Mouse (Mus musculus) fat pad, adult 2 months (tissue): Measurements from ENCODE around the gene Jund.
A peak's percentile ranks its signal among the peaks of the same experiment; 100 is the strongest.

Source experiments
- DNase-seq: peaks from one replicate; pipeline ENCODE4 v3.0.0-alpha.2; 2011; ENCODE audit warnings: low read depth, low spot score; ENCODE audit errors: extremely low read depth

Gene Jund

DNA sequence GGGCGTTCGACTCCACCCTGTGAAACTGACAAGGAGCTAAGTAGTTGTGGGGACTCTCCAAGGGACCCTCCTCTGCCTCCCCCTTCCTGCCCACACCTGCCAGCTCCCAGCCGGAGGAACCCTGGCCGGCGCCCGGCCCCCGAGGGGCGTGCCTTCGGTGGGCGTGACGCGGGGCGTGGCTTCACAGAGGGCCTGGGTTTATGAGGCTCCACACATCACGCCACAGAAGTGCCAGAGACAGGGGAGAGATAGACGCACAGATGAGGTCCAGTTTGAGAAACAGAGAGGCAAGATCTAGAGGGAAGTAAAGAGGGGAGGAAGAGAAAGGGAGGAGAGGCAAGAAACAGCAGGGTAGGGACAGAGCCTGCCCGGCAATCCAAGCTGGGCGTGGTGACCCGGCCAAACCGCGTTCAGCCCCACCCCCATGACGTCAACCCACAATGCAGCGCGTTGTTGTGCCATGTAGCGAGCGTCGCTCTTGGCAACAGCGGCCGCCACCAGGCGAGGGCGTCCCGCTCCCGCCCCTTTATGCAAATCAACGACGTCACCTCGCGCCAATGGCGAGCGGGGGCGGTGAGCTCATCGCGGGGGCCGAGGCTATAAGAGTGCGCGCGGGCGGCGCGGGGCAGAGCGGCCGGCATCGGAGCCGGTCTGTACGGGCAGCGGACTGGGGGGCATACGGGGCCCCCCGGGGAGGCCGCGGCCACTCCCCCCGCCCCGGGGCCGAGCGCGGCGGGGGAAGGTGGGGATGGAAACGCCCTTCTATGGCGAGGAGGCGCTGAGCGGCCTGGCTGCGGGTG lies at the start of gene Jund:
Gene Jund, plus strand, starts transcription at position 640 of the 800 bp plus-strand sequence.
- DNase-seq: no peak

DNA sequence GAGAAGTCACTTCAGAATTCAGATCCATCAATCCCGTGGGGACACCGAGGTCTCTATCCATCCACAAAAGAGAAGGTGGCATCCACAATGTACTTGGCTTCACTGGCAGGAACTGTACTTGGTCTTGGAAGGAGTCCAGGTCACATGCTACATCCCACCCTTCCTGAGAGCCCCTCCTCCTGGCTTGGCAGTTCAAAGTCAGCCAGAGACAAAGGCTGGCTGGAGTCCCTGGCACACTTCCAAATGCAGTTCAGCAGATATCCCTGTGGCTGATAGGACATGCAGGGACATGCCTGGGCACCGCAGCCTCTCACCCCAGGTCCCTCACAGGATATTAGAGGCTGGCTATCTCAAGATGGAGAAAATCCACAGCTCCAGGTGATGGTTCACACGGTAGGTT lies 49.4 kb upstream of the Jund start:
- peak; percentile 79 for DNase-seq

DNA sequence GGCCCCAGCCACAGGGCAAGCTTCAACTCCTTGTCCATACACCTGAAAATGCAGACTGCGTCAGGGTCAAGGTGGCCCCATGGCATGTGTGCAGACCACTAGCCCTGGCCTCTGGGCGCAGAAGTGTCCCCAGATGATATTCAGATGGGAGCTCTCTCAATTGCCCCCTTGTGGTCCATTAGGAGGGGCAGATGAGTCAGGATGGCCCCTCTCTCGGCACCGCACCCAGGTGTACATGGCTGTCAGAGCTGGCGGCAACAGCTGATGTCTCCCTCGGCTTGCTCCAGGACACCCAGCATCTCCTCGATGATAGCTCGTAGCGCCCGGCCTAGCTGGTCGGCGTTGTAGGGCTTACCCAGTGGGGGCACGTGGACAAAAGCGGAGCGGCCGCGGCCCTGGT lies 48.4 kb upstream of the Jund start:
- DNase-seq: no peak

DNA sequence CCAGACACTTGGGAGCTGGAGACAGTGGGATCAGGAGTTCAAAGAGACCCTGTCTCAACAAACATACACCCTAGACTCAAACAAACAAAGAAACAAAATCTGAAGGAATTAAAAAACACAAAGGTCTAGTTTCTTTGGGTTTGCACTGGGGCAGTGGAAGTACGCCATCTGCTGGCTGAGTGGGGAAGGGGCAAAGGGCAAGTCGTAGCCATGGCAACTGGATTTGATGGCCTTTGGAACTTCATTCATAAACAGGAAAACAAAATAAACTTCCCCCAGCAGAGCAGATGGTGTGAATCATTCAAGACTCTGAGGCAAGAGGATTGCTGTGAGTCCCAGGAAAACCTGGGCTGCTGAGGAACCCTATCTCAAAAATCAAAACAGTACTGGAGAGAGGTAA lies 45.5 kb upstream of the Jund start:
- no peak for DNase-seq

DNA sequence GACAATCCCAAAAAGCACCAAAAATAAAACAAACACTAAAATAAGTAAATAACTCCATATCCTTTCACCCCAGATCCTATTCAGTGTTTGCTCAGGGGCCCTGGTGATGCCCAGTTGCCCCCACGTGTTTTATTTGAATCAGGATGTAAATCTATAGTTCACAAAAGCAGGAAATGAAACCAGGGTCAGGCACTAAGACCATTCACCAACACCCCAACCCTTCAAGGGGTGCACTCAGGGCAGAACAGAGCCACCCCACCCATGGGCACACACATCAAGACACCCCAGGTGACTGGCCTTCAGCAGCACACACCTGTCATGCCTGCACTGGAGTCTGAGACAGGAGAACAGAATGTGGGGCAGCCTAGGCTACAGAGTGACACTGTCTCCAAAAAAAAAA lies 44.6 kb upstream of the Jund start:
- DNase-seq: no peak

DNA sequence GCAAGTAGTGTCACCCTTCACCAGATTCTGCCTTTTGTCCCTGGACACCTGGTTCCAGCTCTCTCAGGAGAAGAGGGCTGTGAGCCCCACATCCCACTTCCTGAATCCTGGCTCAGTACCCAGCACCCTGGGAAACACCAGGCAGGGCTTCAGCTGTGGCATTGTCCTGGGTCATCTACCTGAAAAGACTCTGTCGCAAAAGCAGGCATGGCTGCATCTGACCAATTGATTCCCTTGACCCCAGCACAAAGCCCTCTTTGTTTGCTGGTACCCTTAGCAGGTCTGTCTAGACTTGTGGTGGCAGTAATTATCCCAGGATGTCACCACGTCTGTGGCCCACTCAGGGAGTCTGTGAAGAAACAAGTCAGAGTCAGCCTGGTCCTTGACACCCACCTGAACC lies 43.3 kb upstream of the Jund start:
- DNase-seq: no peak

DNA sequence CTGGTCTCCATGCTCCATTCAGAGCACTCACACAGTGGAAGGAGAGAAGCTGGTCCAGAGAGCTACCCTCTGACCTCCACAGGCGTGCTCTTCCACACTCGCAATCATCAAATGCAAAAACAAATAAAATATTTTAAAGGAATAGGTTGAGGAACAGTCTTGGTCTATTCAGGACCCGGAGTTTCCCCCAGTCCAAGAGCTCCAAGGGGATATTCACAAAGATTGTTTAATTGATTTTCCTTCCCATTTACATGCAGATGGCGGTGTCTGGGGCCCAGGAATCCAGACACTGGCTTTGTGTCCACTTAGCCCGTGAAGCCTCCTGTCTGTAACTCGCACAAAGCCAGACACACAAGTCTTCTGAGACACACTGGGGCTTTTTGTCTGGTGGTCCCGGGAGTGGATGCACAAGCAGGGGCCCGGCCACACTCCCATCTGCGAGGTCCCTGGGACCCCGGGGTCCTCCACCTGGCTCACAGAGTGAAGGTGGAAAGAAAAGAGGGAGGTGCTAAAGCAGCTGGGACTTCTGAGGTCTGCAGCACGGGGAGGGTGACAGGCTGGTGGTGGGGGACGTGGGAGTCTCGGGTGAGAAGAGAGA lies 42.5 kb upstream of the Jund start:
- no peak for DNase-seq

DNA sequence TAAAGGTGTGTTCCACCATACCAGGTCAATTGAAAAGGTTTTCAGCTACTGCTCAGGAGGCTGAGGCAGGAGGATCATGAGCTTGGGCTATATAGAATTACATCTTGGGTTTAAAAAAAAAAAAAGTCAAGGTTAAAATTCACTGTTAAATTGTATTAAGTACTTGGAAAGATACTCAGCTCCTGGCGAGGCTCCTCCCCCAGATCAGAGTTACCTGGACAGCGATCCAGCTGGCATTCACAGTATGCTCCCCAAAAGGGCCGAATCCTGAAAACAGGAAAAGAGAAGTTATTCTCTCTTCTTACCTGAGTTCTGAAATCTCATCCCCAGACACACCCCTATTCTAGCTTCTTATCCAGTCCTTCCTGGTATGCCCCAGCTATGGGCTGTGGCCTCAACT lies 41.5 kb upstream of the Jund start:
- no peak for DNase-seq

DNA sequence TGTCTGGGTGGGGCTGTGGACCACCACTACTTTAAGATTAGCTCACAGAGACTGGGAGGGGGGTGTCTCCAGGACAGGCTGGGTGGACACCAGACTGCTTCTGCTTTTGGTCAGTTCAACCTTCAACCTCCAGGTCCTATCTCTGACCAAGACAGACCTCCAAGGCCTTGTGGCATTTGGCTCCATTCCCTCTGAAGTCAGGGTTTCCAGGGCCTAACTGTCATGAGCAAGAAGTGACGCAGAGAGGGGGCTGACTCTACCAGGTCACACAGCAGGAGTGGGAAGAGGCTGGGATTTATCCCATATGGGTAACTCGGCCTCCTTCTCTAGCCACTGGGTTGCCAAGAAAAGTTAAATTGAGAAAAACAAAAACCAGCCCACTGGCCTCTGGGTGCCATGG lies 41.0 kb upstream of the Jund start:
- no peak for DNase-seq

DNA sequence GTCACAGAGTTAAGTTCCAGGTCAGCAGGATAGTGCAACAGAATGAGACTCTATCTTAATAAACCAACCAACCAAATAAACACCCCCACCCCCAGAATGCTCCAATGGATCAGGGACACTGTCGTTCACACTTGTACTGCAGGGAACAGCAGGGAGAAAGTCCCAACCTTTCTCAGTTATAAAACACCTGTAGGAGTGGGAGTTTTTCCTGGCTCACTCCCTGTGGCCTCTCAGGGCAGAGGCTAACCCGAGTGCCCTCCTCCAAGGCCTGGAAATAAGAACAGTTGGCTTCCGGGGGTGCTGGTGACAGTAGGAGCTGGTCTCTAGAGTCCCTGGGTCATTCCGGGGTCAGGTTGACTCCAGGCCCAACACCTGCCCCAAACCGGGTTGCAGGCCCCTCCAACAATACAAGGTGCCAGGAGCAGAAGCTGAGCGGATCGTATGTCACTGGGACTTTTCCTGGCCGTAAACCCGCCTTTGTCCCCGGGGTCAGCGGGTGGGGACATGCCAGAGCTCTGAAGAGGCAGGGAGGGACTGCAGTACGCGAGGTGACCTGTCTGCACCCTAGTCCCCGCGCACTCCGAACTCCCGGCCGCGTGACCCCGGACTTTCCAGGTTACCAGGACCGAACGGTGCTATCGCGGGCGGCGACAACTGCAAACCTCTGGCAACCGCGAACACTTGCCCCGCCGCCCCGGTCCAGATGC lies 39.7 kb upstream of the Jund start:
- DNase-seq: no peak

DNA sequence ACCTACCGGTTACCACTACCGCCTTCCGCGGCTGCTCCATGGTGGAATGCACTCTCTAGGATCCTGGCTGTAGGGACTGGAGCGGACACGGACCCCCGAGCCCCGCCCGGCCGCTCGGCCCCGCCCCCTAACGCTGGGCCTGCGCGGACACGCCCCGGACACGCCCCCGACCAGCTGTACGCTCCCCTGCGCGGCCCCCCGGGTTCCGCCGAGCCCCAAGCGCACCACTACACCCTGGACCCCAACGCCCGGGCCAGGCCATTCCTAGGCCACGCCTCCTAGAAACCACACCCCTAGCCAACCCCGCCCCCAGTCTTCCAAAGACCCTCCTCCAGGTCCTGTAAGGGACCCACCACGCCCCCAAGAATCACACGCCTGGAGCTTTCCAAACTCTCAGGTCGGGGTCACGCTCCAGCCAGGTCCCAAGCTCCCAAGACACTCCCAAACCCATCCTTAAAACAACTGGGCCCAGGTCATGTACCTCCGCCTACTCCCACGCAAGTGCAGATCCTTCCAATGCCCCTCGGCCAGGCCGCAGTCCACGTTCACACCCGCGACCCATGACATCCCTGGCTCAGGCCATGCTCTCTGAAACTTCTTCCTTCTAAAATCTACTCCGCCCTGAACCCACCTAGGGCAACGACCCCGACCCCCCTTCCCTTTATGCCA lies 39.0 kb upstream of the Jund start:
- no peak for DNase-seq

DNA sequence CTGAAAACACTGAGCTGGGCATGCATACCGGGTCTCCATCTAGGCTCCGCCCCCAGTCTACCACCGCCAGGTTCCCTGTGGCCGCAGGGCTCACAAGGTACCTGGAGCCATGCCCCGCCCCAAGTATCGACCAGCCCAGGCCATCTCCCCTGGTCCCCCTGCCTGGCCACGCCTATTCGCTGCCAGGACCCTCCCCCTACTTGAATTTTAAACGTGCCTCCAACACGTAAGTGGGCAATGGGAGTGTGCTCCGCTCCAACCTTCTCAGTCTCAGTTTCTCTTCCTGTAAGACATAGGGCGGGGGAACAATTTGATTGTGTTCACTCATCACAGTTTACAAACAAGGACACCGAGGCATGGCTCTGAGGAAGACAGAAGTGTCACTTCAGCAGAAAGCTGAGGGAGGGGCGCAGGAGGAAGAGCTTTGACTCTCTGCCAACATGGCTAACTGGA lies 38.5 kb upstream of the Jund start, which contains the start of gene Pgpep1:
Gene Pgpep1, minus strand, starts transcription at position 116 of the 453 bp plus-strand sequence.
- no peak for DNase-seq

DNA sequence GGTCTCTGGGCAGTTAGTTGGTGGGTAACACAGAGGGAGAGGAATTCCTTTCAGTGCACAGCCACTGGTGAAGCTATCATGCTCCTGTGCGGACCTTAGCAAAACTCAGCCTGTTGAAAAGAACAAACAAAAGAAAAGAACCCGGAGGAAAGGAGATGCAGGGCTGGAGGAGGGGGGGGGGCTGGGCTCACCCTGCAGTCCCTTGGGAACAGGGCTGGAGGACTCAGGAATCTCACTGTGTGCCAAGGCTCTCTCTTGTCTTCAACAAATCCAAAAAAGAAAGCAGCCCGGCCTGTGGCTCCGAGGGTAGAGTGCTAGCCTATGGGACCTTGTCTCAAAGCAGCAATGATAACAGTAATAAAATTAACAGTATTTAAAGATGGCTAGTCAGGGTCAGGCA lies 35.1 kb upstream of the Jund start:
- no peak for DNase-seq

DNA sequence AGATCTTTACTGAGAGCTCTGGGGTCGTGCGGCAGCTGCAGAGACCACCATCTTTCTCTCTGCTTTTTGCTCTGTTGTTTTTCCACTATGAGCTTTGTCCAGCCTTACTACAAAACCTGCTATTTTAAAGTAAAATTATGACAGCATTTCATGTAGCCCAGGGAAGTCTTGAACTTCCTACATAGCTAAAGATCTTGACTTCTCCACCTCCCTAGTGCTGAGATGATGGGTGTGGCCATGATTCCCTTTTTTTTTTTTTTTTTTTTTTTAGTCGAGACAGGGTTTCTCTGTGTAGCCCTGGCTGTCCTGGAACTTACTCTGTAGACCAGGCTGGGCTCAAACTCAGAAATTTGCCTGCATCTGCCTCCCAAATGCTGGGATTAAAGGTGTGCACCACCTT lies 34.1 kb upstream of the Jund start:
- no peak for DNase-seq

DNA sequence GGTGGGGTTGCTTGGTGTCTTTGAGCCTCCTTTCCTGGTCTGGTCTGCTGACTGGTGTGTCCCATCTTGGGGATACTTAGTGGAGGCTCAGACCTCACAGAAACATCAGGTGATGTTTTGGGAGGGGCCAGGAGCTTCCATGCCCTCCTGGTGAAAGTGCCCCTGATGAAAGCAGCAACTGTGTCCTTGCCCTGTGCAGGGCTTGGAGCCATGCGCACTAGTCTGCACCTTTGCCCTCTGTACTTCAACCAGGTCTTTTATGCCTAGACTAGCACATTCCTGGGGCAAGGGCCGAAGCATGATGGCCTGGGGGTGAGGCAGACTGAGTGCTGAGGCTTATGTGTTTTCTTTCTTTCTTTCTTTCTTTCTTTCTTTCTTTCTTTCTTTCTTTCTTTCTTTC lies 33.1 kb upstream of the Jund start:
- DNase-seq: no peak

DNA sequence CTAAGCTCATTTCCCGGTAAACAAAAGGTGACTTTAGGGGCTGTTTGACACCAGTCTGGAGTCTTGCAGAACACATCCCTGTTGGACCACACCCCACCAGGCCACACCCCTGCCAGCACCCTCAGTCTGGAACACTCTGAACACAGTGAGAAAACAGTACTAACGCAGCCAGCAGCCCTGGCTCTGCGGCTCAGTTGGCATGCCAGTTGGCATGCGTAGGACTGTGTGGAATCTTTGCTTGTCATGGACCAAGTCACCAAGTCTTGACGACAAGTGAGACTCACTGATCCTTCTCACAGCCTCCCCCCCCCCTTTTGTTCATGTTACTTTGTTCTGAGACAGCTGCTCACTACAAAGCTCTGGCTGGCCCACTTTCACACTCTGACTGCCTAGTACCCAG lies 31.7 kb upstream of the Jund start:
- no peak for DNase-seq

DNA sequence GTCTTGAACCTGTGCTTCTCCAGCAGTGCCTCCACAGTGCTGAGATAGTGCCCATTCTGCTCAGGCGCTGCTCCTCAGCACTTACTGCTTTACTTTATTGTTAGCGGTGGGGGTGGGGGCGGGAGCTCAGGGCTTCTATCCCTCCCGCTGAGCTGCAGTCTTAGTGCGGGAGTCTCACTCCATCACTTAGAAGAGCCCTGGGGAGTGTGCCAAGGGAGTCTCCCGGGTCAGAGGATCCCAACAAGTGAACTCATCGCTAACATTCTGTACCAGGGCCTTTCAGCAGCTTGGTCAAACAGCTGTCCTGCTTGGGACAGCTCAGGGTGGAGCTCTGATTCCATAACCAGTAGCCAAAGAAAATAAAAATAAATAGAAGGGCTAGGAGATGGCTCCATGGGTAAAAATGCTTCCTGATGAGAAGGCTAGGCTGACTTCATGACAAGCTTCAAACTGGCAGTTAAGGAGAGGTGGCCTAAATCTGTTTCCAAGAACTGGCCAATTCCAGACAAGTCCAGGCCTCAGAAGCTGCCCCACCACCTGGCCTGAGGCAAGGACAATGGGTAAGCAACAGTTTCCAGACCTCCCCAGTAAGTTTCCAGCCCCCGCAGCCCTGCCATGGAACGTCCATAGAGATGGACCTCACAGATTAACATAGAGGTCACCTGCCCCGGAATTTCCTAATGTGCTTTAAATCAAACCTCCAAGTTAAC lies 27.0 kb upstream of the Jund start:
- no peak for DNase-seq

DNA sequence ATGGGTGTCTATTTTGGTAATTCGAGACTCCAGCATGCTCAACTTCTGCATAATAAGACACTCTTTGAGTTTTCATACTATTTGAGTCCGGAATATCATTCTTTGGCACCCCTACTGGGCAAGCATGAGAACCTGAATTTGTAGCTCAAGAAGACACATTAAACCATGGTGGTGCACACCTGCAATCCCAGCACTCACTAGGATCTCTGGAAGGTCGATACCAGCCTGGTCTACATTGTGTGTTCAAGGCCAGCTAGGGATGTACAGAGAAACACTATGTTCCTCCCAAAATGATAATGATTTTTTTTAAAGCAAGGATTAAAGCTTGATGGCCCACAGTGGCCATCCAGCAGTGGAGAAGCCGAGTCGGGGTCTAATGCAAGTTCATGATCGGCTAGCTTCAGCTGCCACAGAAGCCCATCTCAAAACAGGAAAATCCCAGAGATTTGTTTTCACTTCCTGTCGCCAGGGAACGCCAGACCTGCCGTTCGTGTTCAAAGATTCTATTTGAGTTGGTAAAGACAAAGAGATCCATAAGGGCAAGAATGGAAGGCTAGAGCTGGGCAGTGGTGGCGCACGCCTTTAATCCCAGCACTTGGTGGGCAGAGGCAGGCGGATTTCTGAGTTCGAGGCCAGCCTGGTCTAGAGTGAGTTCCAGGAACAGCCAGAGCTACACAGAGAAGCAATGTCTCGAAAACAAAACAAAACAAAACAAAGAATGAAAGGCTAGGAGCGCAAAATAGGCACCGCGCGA lies 26.2 kb upstream of the Jund start:
- DNase-seq: no peak

DNA sequence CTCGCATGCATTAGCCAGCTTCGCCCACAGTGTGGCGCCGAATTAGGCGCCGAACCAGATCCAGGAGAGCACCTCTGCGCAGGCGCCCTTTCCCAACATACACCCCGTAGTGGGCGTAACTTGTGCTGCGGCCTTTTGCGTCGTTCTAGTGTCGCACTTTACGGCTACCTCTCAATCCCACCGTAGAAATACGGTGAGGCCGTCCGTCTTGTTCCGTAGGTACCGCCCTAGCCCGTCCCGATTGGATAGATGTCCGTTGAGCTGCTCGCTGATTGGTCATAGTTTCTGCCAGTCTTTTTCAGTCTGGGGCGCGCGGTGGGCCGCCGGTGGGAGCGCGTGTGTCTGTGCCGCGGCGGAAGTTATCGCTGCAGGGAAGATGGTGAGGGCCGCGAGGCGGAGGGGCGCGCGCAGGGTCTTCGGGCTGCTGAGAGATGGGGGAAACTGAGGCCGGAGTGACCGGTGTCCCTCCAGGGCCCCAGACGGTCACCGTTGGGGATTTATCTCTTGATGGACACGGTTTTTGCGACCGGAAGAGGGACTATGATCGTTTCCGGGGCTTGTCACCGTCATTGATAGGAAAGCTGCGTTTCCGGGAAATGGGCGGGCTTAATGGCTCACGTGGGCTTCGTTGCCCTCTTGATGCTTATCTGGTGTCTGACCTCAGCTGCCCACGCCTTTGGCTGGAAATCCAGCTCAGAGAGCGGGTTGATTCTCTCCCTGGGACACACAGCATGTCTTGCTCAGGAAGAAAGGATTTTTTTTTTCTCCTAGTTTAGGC lies 25.5 kb upstream of the Jund start, which contains the start of gene Lsm4:
Gene Lsm4, plus strand, starts transcription at position 170 of the 778 bp plus-strand sequence.
- peak; percentile 98 for DNase-seq
